Mouse (Mus musculus): ENCODE measurements around the gene Eif5. TPM values are rescaled to one million over a fixed set of nuclear protein-coding genes. Genes with fewer than 3 reads are reported as not detected.

Gene Eif5
- 142 and 145 TPM in 2 replicates for polyA plus RNA-seq (2012; rRNA removed)

DNA sequence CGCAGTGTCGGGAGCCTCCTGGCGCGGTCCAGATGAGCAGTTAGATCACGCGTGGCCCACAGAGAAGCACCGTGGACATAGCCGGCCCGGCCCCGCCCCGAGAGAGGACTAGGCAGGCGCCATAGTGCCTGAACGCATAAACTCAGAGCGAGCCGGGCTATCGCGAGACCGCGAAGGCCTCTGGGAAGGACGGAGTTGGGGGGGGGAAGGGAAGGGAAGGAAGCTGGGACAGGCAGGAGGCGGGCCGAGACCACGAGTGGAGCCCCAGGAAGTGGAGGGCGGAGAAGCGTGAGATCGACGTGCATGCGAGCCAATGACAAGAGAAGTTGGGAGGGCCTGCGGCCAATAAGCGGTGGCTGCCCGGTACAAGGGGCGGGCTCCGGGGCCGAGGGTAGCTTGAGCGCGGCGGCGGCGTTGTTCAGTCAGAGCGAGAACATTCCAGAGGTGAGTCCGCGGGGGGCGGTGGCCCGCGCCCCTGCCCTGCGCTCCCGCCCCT lies at the start of gene Eif5:
TSS of gene Eif5 (plus strand) at position 221 of the 496 bp plus-strand sequence.

GRCm38 (mm10) chr12:111574074-111574886 lies 36.5 kb downstream of the Eif5 start, which contains the start of gene Mark3:
Gene Mark3, plus strand, starts transcription at chr12:111574523.

Other genes with a start within 250 kb of the Eif5 start
- gene Cdc42bpb, start 160.3 kb upstream of the Eif5 start, polyA plus RNA-seq (2012; rRNA removed), result 180 and 191 TPM in 2 replicates
- gene Lbhd2, start 131.2 kb upstream of the Eif5 start, polyA plus RNA-seq (2012; rRNA removed), result 4.3 and 5.1 TPM in 2 replicates
- 2.3 and 4.3 TPM in 2 replicates for gene Exoc3l4, start 121.0 kb upstream of the Eif5 start, polyA plus RNA-seq (2012; rRNA removed)
- gene Tnfaip2, start 95.5 kb upstream of the Eif5 start, polyA plus RNA-seq (2012; rRNA removed), result 0.78 and 2.2 TPM in 2 replicates
- 5.5 and 7.1 TPM in 2 replicates for gene Gm266, start 52.2 kb upstream of the Eif5 start, polyA plus RNA-seq (2012; rRNA removed)
- 103 and 107 TPM in 2 replicates for gene Mark3, start 36.5 kb downstream of the Eif5 start, polyA plus RNA-seq (2012; rRNA removed)
- gene Ckb, start 134.3 kb downstream of the Eif5 start, polyA plus RNA-seq (2012; rRNA removed), result 1,210 and 1,244 TPM in 2 replicates
- 21.9 and 25.1 TPM in 2 replicates for gene Trmt61a, start 140.1 kb downstream of the Eif5 start, polyA plus RNA-seq (2012; rRNA removed)
- 42.6 and 43.2 TPM in 2 replicates for gene Bag5, start 175.2 kb downstream of the Eif5 start, polyA plus RNA-seq (2012; rRNA removed)
- 37.4 and 37.7 TPM in 2 replicates for gene Apopt1, start 175.2 kb downstream of the Eif5 start, polyA plus RNA-seq (2012; rRNA removed)
- 680 and 694 TPM in 2 replicates for gene Klc1, start 220.8 kb downstream of the Eif5 start, polyA plus RNA-seq (2012; rRNA removed)

All from central nervous system, embryonic 18 days (tissue).